Mouse (Mus musculus) embryo, embryonic 10 days (tissue): ENCODE data around the gene Hip1.
"Not testable (repeated sequence)": the region's sequence is repeated elsewhere in the genome, so short reads cannot be mapped to it uniquely, and the experiment has no call there.

Source experiments
- DNase-seq: peaks from one replicate; pipeline ENCODE4 v3.0.0-alpha.2; 2015; ENCODE audit warnings: low spot score

Hip1 gene

DNA sequence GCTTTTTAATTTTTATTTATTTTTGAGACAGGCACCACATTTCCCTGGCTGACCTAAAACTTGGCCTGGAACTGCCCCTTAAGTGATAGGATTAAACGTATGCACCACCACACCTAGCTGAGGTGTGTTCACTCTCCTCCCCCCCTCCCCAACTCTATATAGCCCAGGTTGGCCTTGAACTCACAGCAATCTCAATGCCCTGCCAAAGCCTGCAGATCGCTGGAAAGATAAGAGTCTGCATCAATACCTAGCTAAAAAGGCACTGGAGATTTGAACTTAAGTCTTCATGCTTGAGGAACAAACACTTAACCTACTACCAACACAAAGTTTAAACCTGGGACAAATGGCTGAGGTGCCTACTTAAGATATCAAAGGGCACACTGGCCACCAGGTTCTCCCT is 52.8 kb downstream of the Hip1 start:
- DNase-seq, result no peak

DNA sequence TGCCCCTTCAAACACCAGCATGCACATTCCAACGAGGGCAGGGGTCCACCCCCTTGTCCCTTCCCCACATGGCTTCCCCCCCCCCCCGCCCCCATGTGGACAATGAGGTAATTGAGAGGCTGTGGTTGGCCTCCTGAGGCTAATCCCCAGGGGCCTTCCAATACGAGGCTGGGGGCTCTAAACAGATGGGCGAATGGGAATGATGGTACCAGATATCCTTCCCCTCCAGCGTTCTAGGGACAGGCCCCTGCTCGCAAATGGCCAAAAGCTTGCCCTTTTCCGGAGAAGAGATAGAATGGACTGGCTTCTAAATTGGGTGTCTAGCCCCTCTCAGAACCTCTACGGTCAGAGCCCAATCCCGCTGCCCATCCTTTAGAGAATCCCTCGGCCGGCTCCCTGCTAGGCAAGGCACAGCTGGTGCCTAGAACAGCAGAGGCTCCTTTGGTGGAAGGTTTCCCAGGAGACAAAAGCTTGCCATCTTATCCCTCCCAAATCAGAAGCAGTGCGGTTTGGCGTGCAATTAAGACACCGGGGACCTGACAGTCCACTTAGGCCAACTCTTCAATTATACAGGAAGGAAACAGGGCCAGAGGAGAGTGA is 55.1 kb downstream of the Hip1 start:
- DNase-seq, result peak; percentile 85

DNA sequence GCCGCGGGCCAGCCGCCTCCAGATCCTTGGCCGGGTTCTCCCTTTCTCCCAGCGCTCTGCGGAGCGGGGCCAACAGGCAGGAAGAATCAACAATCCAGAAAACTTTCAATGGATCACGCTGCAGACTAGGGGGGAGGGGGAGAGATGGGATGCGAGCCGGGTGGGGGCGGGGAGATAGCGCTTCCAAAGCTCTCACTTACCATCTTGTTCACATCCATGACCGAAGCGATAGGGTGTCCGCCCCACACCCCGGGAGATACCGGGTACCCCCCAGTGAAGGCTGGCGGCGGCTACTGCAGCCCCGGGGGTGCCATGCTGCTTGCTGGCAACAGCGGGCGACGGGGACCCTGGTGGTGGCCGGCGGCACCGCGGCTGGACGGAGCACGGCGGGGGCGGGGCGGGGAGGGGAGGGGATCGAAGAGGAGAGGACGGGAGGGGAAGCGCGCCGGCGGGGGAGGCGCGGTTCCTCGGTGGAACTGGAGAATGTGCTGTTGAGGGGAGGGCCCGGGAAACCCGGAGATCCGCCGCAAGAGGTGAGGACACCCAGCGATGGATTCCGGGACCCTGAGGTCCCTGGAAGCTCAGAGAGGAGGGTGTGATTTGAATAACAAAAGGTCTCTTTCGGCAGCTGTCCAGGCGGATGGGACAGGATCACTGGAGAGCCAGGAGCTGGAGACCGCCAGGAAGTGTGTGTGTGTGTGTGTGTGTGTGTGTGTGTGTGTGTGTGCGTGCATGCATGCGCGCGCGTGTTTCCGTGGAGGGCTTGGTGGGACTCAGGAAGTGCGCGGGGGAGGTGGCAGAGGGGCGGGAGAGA is 55.8 kb downstream of the Hip1 start:
- DNase-seq, result peak; percentile 78

DNA sequence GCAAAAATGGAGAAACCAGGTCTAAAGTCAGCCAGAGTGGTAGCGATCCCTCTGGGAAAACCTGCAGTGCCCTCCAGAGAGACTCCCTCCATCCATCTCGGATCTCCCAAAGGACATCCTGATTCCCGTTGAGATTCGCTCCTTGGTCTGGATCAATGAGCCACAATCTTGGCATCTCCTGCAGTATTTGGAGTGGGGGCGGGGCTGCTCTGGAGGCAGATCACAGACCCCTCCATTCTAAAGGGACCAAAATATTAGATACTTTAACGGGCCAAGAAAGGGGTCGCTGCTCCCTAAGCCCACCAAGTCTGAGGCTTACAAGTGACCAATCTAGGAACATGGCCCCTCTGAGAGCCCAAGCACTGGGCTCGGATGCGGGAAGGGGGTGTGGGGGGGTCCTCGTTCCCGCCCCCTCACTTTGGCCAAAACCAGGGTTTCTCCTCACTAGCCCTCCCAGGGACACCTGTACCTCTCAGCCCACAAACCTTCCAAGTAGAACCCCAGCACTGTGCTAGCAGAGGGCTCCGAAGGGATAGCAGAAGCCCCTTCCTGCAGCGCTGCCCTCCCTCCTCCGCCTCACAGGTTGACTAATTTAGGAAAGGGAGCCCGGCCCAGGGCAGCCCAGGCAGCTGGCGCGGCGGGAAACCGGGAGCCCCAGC is 56.6 kb downstream of the Hip1 start:
- peak; percentile 45 for DNase-seq

DNA sequence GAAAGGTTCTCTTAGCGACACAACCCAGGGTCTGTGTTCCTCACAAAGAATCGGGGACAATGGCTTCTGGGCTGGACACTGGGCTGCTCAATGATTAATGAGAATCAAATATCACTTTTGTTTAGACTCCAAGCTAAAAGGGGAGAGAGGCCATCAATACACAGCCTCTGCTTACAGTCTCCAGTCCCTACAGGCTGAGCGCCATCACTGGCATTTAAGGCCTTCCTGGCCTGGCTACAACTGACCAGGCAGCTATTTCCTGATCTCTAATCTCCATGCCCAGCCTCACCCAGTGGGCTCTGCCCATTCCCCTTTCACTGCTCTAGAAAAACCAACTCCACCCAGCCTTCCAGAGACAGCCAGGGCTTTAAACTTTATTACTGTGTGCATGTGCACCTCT is 59.6 kb downstream of the Hip1 start:
- DNase-seq, result no peak

DNA sequence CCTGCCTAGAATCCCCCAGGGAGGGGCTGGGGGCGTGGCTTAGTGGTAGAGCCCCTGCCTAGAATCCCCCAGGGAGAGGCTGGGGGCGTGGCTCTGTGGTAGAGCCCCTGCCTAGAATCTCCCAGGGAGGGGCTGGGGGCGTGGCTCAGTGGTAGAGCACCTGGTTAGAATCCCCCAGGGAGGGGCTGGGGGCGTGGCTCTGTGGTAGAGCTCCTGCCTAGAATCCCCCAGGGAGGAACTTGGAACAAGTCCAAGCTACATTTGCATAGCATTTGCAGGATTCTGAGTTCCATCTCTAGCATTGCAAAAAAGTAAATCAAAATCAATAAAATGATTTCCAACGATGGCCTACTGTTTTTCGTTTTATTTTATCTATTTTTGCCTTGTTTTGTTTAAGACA is 61.1 kb downstream of the Hip1 start:
- not testable (repeated sequence) for DNase-seq

DNA sequence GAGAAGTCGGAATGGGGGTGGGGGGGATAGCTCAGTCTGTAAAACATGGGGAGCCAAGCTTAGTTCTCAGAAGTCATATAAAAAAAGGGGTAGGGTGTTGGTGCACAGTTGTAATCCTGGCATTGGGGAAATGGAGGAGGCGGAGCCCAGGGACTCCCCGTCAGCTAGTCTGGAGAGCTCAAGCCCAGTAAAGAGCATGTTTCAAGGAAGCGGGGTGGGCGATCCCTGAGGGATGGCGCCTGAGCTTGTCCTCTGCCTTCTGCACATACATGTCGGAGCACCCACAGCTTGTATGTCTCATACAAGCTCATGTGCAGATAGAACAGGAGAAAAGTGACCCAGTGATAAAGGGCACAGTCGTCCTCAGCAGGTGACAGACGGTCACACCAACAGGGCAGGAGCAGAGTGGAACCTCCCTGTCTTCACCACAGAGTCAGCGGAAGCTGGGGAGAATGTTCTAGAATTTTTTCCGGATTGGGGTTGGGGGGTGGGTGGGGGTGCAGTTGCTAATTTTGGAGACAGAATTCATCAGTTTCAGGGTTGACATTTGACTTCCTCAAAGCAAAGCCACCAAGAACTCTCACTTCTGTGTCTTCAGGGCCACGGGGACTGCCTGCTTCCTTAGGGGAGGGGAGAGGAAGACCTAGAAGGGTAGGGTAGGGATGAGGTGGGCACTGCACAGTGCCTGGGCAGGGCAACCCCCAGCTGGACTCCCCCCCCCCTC is 65.9 kb downstream of the Hip1 start:
- DNase-seq, result no peak

DNA sequence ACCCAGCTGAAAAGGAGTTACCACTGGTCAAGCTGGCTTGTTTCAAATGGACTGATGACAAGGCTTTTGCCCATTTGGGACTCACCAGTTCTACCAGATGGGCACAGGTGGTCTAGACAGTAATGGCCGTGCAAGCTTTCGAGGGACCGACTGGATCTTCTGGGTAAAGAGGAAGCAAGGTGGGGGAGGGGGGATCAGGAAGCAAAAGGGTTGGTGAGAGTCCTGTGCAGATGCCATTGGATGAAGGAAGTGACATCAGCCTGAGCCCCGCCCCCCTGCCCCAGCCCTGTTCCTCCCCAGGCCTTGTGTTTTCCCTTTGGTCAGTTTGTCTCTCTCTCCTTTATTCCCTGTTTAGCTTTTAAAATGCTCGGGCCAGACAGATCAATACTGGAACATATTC is 68.7 kb downstream of the Hip1 start:
- DNase-seq, result no peak

DNA sequence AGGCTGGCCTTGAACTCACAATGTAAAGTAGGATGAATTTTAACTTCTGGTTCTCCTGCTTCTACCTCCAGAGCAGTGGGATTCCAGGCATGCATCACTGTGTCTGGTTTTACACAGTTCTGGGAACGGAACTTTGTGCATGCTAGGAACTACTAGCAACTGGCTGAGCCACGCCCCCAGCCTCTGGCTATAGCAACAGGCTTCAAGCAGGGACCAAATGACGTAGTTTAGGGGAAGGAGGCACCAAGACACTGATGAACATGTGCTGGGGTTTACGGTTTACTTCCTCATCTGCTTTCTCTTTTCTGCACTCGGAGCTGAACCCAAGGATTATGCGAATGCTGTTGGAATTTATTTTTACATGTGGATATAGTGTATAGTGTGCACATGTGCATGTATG is 72.5 kb downstream of the Hip1 start:
- DNase-seq, result no peak

DNA sequence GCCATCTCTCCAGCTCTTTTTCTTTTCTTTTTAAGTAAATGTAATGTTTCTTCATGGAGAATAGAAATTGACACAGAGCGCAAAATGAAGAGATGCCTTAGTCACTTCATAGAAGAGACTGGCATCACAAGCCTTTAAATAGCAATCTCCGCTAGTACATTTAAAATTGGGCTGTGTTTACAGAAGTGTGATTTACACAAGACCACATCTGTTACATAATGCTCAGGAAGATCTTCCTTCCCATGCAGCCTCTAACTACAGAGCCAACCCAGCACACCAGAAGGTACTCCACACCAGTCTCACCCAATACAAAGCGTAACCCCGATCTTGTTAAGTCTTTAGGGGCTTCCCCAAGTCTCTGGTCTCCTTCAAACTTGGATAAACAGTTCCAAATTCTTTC is 73.2 kb downstream of the Hip1 start:
- no peak for DNase-seq

DNA sequence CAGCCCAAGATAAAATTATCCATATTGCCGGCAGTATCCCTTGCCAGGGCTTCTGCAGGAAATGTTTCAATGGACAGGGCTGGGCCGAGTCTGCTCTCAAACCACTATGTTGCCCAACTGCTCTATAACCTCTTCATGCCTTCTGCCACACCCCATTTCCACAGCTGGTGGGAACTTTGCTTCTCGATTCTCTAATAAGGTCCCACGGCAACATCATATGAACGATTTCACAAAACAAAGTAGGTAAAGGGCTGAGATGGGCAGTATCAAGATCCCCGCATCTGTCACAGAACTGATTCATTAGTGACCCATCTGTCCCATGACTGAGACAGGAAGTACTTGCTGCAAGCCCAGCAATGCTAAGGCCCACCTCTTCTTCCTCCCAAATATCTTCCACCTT is 76.6 kb downstream of the Hip1 start:
- no peak for DNase-seq

DNA sequence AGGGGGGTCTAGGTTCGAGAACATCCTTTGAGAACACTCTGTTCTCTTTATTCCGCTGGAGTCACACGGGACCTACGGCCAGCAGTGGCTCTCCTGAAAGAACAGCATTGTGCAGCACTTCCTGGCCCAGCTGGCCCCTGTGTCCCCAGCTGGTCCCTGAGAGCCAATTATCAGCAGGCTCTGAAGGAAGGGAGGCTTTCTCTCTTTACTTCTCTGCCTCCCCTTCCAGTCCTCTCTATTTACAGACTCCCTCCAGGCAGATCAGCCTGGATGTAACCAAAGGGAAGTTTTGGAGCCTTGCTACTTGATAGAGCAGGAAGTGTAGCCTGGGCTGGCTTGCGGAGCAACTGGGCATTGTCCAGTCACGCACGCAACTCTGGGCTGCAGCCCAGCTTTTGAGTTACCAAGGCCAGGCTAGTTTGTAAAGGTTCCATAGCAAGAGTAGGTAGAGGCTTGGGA is 79.1 kb downstream of the Hip1 start:
- peak; percentile 31 for DNase-seq

DNA sequence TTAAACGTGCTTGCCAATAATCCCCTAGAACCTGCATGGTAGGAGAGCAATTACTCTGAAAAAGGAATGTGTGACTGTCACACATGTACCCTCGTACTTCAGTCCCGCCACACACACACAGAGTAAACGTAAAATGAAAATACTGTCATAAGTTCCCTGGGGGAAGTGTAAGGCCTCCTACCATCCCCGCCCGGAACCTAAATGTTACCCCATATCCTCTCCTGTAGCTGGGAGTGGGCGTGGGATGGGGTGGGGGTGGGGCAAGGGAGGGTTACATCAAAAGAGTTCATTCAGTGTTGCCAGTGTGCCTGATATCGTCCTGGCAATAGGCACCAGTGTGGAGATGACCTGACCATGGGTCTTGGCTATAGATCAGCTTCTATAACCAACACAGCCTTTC is 81.5 kb downstream of the Hip1 start:
- no peak for DNase-seq

DNA sequence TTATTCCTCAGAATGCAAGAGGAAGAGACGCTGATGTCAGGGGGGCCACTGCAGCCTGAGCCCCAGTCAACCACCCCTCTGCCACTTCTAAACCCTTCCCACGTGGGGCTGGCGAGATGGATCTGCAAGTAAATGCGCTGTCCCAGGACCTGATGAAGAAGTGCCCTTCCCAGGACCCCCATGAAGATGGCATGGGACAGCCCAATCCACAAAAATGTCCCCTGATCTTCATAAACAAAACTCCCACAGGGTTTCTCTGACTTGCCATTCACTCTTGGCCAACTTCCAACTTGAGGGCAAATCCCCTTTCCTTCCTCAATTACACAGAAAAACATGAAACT is 84.1 kb downstream of the Hip1 start:
- DNase-seq, result no peak

DNA sequence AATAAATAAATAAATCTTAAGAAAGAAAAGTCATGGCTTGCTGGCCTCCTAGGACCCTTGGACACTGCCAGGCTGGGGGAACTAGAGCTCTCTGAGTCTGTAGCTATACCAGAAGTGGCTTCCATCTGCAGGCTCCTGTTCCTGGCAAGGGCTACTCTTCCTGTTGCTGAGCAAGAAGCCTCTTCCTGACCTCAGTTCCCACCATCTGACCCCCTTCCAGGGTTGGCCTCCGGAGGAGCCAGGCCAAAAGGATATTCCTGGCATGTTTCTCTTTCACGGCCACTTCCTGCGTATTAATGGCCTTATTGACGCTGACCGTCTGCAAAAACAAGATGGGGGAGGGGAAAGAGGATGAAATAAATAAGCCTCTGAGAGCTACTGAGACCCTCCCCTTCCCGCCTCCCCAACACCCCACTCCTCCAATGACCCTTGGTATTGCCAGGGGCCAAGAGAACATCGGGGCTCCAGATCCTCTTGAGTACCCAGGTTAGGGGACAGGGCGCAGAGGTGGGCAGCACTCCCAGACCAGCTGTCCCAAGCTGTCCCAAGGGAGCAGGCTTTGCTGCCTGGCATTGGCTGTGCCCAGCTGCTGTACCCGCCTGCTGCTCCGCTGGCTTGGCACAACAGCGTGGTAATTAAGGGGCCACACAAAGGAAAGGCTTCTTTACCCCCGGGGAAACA is 84.6 kb downstream of the Hip1 start:
- DNase-seq, result peak; percentile 27

DNA sequence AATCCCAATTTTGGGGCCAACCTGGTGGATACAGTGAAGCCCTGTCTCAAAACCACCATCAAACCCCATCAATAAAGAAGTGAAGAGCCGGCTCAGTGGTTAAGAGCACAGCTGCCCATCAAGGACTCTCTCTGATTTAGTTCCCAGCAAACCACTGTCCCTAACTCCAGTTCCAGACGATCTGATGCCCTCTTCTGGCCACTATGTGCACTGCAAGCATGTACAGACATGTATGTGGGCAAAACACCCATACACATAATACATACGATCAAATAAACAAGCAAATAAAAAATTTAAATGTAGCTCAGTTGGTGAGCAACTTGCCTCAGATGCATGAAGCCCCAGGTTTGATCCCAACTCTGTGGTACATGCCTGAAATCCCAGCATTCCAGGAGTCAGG is 85.4 kb downstream of the Hip1 start:
- peak; percentile 49 for DNase-seq

DNA sequence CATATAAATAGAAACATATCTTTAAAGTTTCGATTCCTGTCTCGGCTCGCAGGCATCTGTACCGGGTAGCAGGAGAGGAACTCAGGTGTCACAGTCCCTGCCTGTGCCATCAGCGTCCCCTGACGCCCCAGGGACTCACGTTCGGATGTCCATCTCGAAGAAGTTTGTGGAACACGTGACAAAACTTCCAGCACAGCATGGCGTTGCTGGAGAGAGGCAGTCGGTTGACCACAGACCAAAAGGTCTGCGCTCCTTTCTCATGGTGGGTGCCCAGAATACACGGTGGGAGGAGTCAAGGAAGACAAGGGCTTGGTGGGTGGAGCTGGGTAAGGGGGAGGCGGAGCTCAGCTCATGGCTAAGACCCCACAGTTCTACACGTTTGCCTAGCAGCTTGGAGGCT is 87.0 kb downstream of the Hip1 start:
- DNase-seq, result no peak

DNA sequence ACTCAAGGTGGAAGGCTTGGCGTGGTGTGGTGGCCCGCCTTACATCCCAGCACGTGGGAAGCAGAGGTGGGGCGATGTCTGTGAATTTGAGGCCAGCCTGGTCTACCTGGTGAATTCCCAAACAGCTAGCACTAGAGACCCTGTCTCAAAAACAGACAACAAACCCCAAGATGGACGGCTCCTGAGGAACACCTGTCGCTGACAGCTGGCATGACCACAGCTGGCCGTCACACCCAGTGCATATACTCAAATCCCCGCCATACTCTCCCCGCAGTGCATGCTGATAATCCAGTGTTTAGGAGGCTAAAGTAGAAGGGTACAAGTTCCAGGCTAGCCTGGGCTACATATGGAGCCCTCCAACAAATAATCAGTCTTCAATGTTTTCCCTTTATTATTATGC is 88.4 kb downstream of the Hip1 start:
- no peak for DNase-seq

DNA sequence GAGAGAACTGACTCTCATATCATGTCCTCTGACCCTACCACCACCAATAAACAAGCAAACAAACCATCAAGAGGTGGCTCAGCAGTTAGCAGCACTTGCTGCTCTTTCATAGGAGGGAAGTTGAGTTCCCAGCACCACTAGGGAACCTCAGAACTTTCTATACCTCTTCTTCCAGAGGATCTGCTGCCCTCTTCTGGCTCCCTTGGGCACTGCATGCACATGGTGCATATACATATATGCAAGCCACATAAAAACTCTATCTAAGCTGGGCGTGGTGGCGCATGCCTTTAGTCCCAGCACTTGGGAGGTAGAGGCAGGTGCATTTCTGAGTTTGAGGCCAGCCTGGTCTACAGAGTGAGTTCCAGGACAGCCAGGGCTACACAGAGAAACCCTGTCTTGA is 90.7 kb downstream of the Hip1 start:
- DNase-seq, result no peak

DNA sequence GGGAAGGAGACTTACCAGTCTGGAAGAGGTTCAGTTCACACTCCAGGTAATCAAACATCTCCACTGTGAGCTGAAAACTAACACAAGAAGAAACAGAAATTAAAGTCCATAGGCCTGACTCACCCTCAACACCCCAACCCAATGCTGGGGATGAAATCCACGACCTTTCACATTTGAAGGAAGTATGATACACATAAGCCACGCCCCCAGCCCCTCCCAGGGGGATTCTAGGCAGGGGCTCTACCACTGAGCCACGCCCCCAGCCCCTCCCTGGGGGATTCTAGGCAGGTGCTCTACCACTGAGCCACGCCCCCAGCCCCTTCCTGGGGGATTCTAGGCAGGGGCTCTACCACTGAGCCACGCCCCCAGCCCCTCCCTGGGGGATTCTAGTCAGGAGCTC is 93.4 kb downstream of the Hip1 start:
- DNase-seq, result not testable (repeated sequence)

DNA sequence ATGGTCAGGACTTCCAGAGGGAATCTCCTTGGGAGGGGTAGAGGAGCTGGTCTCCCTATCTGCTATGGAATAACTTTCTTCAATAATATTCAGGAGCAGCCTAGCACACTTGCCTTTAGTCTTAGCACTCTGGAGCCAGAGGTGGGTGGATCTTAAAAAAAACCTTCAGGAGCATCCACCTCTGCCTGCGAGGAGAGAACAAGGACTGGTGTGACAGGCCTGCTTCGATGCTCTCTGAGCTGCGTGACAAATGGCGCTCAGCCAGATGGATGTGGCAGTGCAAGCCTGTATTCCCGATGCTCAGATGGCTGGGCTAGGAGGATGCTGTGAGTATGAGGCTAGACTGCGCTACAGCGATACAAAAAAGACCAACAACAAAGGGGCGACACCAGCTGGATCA is 93.8 kb downstream of the Hip1 start:
- DNase-seq, result no peak

DNA sequence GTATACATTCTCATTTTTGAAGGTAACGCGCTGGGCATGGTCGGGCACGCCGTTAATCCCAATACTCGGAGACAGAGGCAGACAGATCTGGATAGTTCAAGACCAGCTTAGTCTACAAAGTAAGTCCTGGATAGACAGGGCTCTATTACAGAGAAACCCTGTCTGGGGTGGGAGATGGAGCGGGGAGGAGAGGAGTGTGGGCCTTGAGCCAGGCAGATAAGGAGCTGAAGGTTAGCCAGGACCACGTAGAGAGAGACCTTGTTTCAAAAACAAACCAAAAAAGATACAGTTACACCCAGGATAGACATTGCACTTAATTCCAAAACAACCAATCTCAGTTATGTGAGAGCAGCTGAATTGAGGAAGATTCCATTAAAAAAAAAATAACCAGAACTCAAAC is 99.2 kb downstream of the Hip1 start:
- no peak for DNase-seq
